Mouse (Mus musculus): ENCODE measurements at regions not wholly inside any gene's neighbourhood (a gene's known extent, or its start where the extent isn't known, plus 50 kb on each side); places are given as distances from the start of the nearest gene placed in this dataset.

GRCm38 (mm10) chr12:71426023-71426719, 116.5 kb downstream of the Dact1 start:
- no peak for DNase-seq

GRCm38 (mm10) chr12:71427974-71428373, 118.3 kb downstream of the Dact1 start:
- DNase-seq: no peak
- intact Hi-C loops (cut with DNase I; ENCODE audit: low total_unique reads): no loop called here

More at GRCm38 (mm10) chr12:71426023-71426719, 116.5 kb downstream of the Dact1 start:
- intact Hi-C loops (cut with DNase I; ENCODE audit: low total_unique reads): no loop called here

DNA sequence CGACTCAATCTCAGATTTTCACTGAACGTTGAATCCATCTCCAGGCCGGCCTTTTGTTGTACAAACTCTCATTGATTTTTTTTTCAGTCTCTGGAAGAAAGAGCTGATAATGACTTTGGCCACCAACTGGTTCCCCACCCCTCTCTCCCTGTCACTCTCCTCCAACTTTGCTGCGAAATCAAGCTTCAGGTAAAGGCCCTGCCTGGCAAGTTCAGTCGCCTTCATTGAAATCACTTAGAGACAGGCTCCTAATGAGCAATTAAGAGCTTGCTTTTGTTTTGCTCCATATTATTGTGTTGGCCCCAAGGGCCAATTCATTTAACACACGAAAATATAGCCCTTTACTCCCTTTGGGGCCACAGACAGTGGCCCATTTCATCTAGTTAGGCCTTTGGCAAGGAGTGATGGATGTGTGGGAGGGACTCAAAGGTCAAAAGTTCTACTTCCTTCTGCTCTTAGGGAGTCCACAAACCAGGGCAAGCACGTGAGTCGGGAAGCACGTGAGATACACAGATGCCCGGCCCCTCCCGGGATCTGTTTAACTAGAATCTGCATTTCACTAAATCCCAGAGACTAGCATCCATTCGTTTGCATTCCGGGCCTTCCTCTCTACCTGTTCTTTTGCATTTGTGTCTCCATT, 120.0 kb downstream of the Dact1 start:
- no peak for DNase-seq
- intact Hi-C loops (cut with DNase I; ENCODE audit: low total_unique reads): no loop called here

DNA sequence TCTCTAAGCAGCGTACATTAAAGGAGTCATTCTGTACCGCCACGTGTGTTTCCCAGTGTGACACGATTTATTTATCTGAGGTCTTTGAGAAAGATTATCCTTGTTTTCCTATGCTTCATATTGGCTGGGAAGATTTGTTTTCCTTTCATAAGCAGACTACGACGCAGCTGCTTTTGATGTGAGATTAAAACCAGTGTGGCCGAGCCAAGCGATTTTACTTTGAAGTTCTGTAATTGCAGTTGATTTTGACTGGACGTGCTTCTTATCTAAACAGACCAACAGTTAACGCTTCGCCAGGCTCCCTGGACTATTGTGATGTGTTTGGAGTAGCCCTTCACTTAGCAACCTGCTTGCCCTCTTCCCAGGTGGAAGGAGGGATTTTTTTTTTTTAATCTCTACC, 120.6 kb downstream of the Dact1 start:
- intact Hi-C loops (cut with DNase I; ENCODE audit: low total_unique reads): no loop called here
- DNase-seq: no peak

- intact Hi-C loops (cut with DNase I; ENCODE audit: low total_unique reads): no loop called here
- no peak for DNase-seq
These were observed 121.4 kb downstream of the Dact1 start for GRCm38 (mm10) chr12:71431116-71431515.

GRCm38 (mm10) chr12:71433549-71434200, 124.0 kb downstream of the Dact1 start:
- no peak for DNase-seq
- intact Hi-C loops (cut with DNase I; ENCODE audit: low total_unique reads): no loop called here

- intact Hi-C loops (cut with DNase I; ENCODE audit: low total_unique reads): no loop called here
- no peak for DNase-seq
These were observed 128.6 kb downstream of the Dact1 start for GRCm38 (mm10) chr12:71438254-71438653.

- DNase-seq: no peak
- intact Hi-C loops (cut with DNase I; ENCODE audit: low total_unique reads): no loop called here
These were observed 131.2 kb downstream of the Dact1 start for GRCm38 (mm10) chr12:71440863-71441262.

- intact Hi-C loops (cut with DNase I; ENCODE audit: low total_unique reads): no loop called here
- no peak for DNase-seq
These were observed 131.6 kb downstream of the Dact1 start for GRCm38 (mm10) chr12:71441272-71441671.

DNA sequence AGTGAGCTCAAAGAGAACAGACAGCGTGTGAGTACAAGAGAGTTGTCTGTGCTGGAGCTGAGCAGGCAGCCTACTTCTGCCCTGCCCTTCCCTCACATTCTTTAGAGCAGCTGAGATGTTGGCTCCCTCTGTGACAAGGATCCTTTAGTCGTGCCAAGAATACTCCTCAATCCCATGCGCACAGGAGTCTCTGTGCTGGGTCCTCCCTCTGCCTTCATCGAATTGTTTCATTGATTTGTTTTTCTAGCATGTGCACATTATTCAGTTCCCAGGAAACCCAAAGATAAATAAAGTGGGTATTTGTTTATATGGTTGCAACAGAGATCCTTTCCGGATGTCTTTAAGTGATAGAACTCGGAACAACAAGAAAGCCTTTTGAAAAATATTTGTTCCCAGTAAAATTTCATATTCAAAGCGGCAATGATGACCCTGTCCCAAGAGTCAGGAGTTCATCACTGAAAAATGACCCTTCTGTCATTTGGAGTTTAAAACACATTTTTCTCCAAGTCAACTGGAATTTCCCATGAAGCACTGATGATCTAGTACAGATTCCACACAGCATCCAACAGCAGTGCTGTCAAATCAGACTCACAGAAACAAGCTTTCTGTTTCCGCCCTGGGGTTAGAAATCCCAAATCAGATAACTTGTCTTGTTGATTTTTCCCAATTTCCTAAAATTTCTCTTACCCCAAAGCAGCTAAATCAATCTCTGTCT, 136.7 kb downstream of the Dact1 start:
- intact Hi-C loops (cut with DNase I; ENCODE audit: low total_unique reads): no loop called here
- DNase-seq: peak; percentile 24

DNA sequence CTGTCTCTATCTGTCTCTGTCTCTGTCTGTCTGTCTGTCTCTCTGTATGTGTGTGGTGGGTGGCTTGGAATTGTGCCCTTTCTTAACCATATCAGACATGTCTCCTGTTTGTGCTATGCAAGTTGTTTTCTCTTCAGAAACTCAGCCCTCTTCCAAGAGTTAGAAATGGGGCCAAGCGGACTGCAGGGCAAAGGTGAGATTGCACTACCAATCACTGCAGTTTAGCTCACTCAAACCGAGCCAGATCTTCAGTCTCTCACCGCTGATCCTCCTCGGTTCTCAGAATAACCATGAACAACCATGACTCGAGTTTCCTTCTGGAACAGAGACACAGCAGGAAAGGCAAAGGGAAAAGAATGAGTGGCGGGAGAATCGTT, 137.2 kb downstream of the Dact1 start:
- DNase-seq: no peak
- intact Hi-C loops (cut with DNase I; ENCODE audit: low total_unique reads): no loop called here

DNA sequence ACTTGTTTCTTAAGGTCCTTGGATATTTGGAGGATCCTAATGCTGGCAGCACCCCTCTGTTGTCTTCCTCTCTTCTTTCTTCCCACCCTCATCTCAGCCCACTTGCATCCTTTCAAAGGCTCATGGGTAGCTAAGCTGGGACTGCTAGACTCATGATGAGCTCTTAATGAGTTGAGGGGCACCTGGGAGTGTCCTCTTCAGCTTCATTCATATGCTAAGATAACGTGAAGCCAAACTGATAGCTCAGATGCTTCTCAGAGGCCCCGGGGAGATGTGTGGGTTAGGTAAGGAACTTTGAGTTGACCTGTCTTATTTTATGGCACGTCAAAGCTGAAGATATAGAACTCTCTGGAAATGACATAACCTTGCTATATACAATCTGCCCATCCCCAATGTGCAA, 139.3 kb downstream of the Dact1 start:
- no peak for DNase-seq
- intact Hi-C loops (cut with DNase I; ENCODE audit: low total_unique reads): no loop called here

DNA sequence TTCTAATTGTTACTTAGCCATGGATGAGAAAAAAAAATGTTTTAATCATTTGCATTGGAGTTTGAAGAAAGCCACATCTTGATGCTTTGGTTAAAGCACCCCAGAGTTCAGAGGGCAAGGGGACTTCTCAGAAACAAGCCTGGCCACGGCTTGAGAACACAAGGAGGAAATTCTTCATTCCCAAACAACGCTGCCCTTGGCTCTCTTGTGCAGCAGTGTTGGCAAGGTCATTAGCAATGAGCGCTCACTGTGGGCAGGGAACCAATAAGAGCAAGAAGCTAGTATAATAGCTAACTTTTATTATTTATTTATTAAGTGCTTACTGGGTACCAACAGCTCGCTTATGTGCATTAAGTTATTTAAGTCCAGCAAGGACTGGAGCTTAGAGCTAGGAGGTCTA, 140.4 kb downstream of the Dact1 start:
- no peak for DNase-seq
- intact Hi-C loops (cut with DNase I; ENCODE audit: low total_unique reads): no loop called here

DNA sequence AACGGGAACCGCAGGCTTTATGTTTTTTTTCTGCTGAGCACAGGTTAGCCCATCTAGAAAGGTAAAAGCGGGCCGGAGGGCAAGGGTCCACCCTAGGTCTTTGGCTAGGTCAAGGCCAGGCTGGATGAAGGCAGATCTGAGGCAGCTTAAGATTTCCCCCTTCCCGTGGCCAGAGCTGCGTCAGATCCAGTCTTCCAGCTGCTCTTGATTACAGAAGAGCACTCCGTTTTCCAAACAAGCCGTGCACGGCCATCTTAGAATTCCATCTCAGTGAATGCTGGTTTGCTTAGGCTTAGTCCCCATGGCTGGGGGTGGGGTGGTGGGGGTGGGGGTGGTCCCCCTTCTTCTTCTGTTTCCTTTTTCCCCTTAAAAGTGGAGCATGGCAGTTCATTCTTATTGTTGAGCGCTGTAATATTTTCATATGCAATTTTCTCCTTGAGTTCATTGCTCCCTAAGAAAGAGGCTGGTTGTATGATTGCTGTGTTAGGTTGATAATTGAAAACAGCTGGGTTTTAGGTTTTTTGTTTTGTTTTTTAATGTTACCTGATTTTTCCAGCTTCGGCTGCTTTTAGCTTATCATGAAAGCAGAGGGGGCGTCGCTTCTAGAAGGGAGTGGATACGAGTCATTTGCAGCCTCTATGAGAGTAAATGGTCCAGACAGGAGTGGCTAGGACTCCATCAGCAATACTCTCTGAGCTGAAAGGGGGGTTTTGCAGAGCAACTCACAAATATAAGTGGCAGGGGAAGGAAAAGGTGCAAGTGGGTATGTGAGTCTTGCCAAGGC, 141.2 kb downstream of the Dact1 start:
- intact Hi-C loops (cut with DNase I; ENCODE audit: low total_unique reads): no loop called here
- no peak for DNase-seq

DNA sequence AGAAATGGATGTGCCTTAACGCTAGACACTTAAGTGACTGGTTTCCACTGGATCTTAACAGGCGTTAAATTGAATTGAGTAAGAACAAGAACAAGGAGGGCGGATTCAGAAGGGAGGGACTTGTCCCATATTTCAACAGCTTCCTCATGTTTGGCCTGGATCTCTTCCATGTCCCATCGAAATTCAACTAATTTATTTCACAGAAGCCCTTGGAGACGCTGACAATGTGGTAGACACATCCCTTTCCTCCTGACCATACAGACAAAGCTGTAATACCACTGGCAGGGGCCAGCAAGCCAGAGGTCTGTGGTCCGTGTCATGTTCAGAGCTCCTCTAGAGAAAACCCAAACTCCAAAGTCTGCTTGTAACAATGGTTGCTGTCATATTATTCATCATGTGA, 147.2 kb downstream of the Dact1 start:
- DNase-seq: no peak
- intact Hi-C loops (cut with DNase I; ENCODE audit: low total_unique reads): no loop called here

GRCm38 (mm10) chr12:71458559-71459176, 149.0 kb downstream of the Dact1 start:
- intact Hi-C loops (cut with DNase I; ENCODE audit: low total_unique reads): no loop called here
- DNase-seq: no peak

- DNase-seq: no peak
- intact Hi-C loops (cut with DNase I; ENCODE audit: low total_unique reads): no loop called here
These were observed 151.0 kb downstream of the Dact1 start for GRCm38 (mm10) chr12:71460643-71461042.

DNA sequence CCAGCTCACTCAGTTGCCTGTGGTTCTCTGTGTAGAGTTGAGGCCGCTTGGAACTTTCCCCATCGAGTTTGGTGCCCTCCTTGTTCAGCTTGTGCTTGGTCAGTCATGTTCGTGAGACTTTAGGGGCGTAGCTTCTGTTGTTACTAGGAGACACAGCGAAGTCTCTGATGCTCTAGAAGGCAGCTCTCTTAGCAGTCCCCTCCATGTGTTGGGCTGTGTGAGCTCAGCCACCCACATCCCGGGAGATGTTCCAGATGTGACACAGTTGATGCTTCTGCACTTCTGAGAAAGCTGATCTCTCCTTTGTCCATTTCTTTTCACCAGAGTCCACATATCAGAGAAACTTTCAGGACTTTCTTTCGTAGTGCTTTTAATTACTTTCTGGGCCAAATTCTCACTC, 158.1 kb downstream of the Dact1 start:
- intact Hi-C loops (cut with DNase I; ENCODE audit: low total_unique reads): no loop called here
- DNase-seq: no peak

DNA sequence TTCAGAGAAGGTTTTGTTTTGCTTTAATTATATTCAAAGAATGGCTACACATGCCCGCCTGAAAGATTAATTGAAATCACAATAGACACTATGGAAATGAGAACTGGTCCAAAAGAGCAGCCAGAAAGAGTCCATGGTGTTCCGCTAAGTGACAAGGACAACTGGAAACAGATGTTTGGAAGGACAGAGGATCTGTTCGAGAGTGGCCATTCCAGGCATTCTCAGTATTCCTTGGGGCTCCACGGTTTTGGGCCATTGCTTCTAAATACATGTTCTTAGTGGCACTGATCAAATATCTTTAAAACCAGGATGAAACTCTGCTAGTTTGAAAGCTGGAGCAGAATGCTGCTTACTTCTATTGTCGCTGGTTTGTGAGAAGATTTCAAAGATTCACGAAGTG, 158.6 kb downstream of the Dact1 start:
- intact Hi-C loops (cut with DNase I; ENCODE audit: low total_unique reads): no loop called here
- DNase-seq: no peak

Measured in gastrocnemius, postnatal 14 days (tissue).